Mouse (Mus musculus) lung, postnatal 25 days (tissue): ENCODE data around the gene Kcnh2.
A peak's percentile ranks its signal among the peaks of the same experiment; 100 is the strongest.
"Not testable (repeated sequence)": the region's sequence is repeated elsewhere in the genome, so short reads cannot be mapped to it uniquely, and the experiment has no call there.

Experiments used
- DNase-seq: peaks from one replicate; pipeline ENCODE4 v3.0.0; 2022; ENCODE audit warnings: low spot score

Gene Kcnh2

DNA sequence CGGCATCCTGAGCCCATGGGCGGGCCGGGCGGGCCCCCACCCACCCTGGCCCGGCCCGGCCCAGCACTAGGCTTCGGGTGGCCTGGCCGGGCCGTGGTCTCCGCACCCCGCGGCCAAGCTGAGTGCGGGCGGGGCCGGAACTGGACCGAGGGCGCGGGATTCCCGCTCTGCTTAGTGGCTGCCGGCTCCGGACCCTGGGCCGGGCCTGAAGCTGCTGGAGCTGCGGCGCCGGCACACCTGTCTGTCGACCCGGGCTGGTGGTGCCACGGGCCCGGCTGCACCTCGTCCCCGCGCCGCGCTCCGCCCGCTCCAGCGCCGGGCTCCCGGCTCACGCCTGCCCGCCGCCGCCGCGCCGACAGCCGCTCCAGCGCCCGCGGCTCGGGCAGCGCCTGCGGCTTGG lies at the start of gene Kcnh2:
Kcnh2 (minus strand) TSS at position 327 of the 400 bp plus-strand sequence.
- no peak for DNase-seq

DNA sequence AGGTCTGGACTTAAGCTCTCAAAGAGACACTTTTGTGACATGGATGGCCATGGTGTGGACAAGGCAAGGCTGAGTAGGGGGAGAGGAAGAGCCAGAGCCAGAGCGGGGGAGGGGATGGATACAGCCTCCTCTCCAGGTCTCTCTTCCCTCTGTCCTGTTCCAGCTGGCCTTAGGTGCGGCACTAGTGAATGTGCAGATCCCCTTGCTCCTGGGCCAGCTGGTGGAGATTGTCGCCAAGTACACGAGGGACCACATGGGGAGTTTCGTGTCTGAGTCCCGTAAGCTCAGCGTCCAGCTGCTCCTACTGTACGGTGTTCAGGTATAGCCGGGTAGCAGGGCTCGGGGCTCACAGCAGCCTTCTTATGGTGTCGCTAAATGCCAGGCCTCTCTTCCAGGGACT lies 49.0 kb upstream of the Kcnh2 start:
- DNase-seq = no peak

DNA sequence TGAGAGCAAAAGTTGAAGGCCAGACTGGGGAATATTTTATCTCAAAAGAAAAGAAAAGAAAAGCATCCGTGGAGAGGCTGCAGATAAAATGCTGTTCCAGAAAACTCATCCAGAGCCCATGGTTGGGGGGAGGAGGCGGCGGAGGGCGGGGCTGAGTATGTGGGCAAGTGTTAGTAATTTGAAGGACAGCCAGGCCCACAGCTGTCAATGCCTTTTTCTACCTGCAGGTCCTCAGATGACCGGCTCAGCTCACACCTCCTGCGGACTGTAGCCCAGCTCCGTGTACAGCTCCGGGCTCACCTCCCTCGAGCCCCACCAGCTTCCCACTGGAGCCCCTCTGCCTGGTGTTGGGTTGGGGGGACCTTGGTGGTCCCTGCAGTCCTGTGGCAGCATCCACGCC lies 48.3 kb upstream of the Kcnh2 start:
- no peak for DNase-seq

DNA sequence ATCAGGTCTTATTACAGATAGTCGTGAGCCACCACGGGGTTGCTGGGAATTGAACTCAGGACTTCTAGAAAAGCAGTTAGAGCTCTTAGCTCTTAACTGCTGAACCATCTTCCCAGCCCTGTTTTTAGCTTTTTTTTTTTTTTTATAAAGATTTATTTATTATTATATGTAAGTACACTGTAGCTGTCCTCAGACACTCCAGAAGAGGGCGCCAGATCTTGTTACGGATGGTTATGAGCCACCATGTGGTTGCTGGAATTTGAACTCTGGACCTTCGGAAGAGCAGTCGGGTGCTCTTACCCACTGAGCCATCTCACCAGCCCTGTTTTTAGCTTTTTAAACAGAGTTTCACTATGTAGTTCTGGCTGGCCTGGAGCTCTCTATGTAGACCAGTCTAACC lies 44.9 kb upstream of the Kcnh2 start:
- not testable (repeated sequence) for DNase-seq

DNA sequence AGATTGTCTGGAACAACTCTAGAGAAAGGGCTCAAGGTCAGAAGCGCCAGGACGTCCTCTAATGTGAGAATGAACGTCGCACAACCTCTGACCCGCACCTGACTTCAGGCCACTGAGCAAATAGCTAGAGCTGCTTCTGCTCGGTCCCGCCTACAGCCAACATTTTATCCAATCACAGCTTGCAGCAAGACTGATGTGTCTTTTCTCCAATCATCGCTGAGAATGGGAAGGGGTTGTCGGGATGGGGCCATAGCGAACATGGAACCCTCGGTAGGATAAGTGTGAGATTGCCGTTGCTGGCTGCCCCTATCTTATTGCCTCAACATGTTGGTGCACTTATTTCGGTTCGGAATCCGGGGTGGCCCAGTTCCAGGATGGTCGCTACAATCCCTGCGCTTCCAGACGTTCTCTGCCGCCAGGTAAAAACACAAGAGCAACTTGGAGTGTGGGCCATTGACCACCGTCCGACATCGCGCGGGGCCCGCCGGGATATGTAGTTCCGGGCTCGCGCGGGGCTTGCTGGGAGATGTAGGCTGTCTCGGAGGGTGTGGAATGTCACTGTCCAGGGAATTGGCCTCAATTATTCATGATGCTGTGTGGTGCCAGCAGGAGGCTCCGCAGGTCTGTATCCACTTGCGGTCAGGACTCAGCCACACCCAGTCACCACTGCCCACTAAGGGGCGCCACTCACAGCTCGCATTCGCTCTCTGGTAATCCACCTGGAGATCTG lies 42.9 kb upstream of the Kcnh2 start:
- peak; percentile 98 for DNase-seq

DNA sequence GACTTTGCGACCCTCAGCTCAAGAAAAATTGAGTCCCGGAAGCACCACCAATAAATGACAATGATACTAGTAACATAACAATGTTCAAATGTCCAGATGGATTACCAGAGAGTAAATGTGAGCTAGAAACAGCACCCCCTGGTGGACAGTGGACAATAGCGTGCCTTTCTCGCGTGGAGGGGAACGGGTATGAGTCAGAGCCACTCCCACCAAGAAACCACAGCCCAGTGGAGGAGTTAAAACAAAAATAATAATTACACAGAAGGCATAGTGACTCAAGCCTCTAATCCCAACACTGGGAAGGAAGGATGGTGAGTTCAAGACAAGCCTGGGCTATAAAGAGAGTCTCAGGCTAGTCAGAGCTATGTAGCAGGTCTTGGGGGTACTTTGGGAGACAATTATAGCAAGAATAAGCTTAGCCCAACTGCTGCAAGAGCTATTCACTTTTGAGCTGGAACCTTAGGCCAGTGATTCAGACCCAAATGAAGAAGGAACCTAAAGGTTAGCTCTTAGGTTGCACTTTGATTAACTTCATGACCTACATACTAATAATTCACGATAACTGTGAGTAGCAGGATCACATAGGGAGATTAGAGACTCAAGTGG lies 42.1 kb upstream of the Kcnh2 start, which contains the start of gene Abcb8:
Abcb8 (plus strand) TSS at position 272 of the 606 bp plus-strand sequence.
- DNase-seq = peak; percentile 89

DNA sequence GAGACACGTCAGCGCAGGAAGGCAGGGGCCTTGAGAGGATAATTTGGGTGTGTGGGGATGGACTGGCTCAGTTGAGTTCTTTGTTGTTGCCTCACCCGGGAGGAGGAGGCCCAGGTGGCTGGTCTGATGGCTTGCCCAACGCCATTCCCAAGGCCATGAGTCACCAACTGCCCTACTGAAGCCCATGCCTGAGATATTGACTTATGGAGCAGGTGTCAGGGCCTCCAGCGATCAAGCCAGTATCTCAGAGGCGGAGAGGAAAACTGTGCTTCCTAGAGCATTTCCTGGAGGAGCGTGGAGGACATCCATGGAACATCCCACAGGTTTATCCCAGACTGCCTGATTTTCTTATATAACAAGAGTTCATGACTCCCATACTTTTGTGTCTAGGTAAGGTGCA lies 41.3 kb upstream of the Kcnh2 start:
- DNase-seq = no peak

DNA sequence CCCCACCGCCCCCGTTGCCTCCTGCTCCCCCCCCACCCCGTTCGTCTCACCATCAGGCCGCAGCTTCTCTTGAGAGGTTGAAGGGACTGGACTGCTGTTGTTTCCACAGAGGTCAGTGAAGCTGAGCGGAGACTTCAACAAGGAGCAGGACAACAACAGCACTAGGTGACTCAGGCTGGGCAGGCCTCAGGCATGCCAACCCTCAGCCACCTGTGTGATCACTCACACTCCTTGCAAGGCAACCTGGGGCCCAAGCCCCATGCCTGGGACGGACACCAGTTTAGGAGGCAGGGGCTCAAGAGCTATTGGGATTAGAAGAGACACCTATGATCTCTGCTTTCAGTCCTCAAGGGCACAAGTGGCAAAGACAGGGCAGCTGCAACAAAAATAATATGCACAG lies 40.5 kb upstream of the Kcnh2 start, which contains the start of gene Atg9b:
Atg9b (minus strand) TSS at position 280 of the 400 bp plus-strand sequence.
- DNase-seq = no peak

DNA sequence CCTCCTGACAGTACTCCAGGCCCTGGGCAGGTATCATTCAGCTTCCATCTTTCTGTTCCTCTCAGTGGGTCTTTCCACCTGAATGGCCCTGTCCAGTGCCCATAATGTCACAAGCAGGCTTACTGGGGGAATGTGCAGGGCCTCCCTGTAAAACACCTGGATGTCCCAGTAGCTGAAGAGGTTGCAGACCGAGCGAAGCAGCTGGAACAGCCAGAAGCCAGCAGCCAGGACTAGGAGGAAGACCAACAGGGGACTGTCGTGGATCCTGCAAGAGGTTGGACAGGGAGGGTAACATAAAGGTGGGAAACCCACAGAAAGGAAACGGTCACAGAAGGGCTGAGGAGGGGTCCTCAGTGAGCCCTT lies 38.2 kb upstream of the Kcnh2 start:
- DNase-seq = no peak

DNA sequence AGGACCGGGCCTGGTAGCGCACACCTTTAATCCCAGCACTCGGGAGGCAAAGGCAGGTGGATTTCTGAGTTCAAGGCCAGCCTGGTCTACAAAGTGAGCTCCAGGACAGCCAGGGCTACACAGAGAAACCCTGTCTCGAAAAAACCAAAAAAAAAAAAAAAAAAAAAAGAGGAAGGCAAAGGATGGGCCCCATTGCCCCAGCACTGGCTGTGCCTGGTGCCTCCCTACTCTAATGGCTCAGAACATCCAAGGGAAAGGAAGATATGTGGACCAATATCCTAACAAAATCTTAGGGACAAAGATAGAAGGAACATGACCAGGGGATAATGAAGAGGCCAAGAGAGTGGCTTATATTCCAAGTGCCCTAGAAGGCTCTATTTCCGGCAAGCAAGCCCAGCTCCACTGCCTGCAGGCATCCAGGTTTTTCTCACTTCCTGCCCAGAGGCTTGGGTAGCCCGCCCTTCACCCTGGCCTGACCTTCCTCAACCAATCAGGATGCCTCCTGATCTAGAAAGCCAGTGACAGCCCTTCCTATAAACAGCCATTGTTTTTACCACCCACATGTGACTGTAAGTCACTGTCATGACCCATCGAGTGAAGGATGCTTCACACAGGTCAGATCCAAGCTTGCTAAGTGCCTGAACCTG lies 37.7 kb upstream of the Kcnh2 start:
- peak; percentile 58 for DNase-seq

DNA sequence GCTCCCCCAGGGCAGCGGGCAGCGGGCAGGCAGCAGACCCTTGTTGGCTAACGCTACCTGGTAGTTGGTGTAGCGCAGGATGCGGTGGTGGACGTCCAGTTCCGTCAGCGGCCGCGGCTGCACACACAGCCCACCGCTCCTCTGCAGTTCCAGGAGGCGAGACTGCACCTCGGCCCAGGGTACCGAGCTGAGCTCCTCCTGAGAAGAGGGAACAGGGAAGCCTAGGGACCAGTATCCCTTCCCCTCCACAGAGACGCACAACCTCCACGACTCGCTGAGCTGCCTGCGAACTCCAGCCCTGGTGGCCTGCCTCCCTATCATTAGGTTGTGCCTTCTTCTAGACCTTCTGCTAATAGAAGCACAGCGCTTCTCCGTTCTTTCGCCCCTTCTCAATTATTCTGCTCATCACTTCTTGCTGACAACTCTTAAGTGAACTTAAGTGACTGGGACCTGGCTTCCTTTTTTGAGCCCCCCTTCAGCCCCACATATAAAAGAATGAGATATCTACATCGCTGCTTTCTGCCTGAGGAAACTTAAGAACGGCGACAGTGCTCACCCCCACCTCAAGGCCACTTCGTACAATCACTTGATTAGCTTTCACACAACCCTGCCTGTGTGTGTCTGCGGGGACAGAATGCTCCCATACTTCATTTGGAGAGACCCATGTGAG lies 37.0 kb upstream of the Kcnh2 start:
- no peak for DNase-seq

DNA sequence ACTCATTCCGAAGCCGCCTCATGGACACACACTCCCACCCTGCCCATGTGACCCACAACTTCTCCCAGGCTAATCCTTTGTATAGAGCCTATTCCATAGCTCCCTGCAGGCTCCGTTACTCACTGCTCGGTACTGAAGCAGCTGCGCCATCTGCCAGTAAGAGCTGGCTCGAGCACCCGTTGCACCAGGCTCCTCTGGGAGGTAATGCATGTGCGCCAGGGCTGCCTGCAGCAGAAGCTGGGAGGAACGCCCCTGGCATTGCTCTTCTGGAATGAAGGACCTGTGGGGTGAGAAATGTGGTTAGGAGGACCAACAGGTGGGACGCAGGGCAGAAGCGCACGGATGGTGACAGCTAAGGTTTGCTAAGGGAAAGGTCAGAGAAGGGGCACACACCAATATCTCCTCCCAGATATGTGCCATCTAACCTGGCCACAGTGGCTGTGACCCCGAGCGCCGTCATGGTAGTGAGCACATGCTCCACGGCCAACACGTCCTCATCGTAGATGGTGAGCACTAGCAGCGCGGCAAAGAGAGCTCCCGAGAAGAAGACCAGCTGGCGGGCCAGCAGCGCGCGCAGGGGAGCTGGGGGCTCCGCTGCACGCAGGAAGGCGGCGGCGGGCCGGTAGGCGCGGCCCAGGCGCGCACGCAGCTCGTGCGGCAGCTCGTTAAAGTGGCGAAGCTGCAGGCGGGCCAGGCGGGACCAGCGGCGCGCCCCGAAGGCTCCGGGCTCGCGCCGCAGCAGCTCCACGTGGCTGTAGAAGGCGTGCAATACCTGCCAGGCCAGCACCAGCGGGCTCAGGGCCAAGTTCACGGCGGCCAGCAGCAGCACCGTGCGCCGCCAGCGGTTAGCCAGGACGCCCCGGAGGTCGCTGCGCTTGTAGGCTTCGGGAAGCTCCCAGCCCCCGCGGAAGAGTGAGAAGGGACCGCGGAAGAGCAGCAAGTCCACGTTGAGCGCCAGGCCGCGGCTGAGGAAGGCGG lies 36.1 kb upstream of the Kcnh2 start:
- peak; percentile 47 for DNase-seq

DNA sequence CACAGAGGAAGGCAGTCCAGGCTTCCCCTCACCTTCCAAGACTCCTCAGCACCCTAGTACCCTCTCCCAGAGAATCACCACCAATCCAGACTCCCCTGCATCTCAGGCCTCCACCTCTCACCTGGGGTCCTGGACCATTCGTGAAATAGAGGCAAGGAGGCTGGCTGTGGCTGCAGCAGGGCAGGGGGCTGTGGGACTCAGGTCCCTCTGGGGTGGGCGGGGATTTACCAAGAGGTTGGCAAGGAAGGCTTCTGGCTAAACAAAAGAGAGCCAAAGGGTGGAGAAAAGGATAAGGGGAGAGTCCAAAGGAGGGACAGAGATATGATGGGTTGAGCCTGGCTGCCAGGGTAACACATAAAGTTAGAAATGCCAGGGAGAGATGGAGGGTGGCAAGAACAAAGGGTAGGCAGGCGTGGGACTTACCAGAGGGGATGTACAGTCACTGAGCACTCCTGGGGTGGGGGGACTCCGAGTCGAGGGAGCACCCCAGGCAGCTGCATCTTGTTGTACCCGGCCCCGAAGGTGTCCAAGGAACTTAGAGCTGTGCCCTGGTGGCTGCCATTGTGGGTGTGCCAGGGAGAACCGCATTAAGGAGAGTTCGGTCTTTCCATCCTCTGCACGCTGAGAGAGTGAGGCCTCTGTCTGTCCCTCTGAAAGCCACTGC lies 34.6 kb upstream of the Kcnh2 start:
- no peak for DNase-seq

DNA sequence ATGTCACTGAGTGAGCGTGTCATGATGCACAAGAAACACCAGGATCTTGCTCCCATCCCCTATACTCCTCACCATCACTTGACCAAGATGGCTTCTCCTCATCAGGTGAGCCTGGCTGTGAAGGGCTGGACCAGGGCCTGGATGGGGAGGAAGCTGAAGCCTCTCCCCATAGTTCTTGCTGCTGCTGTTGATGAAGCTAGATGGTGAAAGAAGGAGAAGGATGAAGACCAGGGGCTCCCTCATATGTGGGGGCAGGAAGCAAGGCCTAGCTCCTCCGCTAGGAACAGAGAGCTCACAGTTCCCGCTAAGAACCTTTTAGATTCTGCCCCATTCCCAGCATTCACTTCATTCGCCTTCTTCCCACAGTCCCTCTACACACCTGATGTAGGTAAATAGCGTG lies 34.0 kb upstream of the Kcnh2 start:
- DNase-seq = no peak

DNA sequence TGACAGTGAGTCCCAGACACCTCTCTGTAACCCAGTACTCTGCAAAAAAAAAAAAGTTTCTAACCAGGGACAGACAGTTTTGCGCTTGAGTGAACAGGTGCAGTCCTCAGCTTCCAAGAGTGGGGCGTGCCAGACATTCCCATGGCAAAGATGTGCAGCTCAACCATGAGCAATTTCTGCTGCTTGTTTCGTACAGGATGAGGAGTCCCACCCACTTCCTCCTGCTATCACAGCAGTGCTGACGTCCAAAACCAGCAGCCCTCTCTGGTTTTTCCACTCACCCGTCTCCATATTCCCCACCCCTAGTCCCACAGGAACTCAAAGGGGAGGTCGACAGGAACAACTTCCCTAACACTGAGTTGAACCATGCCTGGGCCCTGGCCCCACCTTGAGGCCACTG lies 33.0 kb upstream of the Kcnh2 start:
- DNase-seq = peak; percentile 50

DNA sequence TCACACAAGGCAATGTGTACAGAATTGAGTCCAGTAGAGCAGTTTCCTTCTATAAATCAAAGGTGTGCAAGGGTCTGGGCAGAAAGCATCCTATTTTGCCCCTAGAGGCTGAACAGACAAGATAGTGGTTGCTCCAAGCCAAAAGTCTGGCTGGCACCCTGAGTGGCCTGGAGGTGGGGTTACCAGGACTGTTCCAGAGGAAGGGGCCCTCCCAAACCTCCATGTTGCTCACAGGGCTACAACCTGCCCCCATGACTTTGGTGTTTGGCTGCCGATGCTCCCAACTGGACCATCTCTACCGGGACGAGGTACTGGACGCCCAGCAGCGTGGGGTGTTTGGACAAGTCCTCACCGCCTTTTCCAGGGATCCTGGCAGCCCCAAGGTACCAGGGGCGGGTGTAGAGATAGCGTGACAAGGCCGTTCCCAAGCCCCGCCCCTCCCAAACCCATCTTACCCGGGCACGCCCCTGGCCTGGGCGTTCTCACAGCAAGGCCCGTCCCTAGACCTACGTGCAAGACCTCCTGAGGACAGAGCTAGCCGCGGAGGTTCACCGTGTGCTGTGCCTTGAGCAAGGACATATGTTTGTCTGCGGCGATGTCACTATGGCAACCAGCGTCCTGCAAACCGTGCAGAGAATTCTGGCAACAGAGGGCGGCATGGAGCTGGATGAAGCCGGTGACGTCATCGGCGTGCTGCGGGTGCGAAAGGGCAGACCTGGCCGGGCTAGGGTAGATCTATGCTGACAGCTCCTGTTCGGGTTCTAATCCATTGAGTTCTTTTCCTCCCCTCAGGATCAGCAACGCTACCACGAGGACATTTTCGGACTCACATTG lies 31.8 kb upstream of the Kcnh2 start:
- peak; percentile 93 for DNase-seq

DNA sequence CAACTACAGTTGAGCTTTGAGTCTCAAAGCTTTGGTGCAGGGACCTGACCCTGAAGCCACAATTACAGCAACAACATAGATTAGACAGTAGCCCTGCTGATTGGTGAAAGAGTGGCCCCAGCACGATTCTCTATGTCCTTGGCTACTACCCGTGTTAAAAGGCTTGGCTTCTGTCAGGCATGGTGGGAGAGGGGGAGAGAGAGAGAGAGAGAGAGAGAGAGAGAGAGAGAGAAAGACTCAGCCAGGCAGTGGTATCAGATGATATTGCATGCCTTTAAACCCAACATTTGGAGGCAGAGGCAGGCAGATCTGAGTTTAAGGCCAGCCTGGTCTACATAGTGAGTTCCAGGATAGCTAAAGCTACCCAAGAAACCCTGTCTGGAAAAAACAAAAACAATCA lies 30.6 kb upstream of the Kcnh2 start:
- no peak for DNase-seq

DNA sequence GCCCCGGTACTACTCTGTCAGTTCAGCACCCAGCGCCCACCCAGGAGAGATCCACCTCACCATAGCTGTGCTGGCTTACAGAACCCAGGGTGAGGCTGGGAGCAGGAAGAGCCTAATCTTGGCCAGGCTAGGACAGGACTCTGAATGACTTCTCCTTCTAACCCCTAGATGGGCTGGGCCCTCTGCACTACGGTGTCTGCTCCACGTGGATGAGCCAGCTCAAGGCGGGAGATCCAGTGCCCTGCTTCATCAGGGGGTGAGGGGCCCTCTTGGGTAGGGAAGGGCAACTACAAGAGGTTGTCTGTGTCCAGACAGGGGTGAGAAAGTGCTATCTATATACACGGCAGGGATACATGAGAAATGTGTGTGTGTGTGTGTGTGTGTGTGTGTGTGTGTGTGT lies 30.1 kb upstream of the Kcnh2 start:
- no peak for DNase-seq

DNA sequence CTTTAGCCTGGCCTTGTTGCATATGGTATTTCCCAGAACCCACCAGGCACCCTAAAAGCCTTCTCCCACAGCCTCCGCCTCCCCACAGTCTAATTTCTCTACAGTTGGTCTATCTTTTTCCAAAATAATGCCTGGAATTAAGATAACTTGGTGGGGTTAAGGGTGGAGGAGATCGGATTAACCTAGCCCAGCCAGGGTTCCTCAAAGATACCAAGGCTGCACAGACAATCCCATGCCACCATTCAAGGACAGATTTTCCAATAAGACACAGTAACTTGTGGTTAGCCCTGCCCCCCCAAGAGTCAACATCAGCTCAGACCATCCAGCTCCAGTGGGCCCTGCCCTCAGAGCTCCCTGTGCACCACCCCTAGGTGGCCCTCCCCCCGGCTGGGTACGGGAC lies 29.1 kb upstream of the Kcnh2 start:
- no peak for DNase-seq

DNA sequence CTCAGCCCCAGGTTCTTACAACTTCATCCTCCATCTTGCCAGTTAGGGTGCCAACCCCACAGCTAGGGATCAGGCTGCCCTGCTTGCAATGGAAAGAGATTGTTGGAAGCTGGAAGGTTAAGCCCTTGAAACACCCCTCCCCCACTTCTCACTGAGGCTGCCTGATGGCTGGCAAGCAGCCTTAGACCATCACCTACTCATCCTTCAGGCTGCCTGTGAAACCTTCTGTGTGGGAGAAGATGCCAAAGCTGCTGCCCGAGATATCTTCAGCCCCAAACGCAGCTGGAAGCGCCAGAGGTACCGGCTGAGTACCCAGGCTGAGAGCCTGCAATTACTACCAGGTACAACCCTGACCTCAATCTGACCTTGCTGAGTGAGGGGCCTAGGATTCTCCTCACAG lies 28.1 kb upstream of the Kcnh2 start:
- no peak for DNase-seq
